Mouse (Mus musculus): Measurements from ENCODE around the gene Cd300a.

DNA sequence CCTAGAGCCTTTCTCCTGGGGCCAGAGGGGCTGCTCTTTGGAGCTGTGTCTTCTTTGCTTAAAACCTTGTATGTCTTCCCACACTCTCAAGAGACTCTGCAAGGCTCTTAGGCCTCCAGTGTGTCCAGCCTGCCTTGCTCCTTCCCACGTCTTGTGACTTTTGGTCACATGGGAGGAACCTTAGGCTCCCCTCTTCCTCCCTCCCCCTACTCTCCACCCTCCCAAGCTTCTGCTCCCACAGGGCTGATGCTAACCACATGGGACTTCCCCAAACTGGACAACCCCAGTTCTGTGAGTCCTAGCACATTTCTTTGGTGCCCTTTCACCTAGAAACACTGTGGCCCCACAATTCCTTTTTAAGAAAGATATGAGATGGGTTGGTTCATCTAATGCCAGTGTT is 8.2 kb downstream of the Cd300a start:
- TF ChIP-seq POLR2A (IDR thresholded peaks at IDR 0.05; ENCODE audit: borderline replicate concordance, insufficient read depth, low read length), result no peak
- TF ChIP-seq CTCF (IDR thresholded peaks at IDR 0.05; ENCODE audit: borderline replicate concordance, insufficient read depth, low read depth, low read length), result no peak
